In the genomic region with DNA sequence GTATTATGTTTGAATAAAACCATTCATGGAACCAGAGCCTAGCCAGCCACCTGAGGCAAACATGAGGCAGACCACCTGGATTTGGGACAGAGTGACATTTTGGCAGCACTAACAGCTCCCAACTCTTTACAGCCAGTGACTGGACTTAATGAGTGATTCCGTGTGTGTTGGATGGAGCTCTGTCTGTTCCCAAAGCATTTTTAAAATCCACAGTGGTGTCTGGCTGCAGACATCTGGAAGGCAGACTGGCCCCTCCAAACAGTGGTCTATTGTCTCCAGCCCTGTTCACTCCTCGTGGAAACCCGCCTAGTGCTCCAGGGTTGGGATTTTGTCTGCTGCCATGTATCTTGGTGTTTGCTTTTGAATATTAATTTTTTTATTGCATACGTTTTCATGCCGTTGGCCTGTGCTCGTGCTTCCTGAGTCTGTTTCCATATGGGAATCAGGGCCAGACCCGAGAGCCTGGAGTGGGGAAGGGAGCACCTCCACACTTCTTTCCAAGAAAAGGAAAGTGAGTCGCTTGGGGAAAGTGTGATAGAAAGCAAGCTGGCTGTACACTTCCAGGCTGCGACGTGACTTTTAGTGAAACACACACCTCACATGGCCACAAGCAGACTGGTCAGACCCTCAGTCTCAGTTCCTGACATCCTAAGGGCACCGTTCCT, we compare ENCODE assay signal across 12 mouse cellular contexts. TPM values are rescaled to one million over a fixed set of nuclear protein-coding genes. Genes with fewer than 3 reads are reported as not detected.
DNase-seq lines count a peak whose midpoint lies in the region; ATAC-seq lines count a peak whose summit lies in the region.
"Had no signal": no experiment of that assay in that cellular context is flagged by ENCODE, and none has a peak within 500 bp of the region (broad histone marks: within the 10 kb centered on the region; RNA-seq: fewer than 3 reads in every experiment).

No protein-coding gene starts in this region.

- H3K36me3 ChIP-seq in hindbrain, embryonic 12.5 days, result no peaks in the 10 kb centered on the region
- no peaks in the 10 kb centered on the region for H3K36me3 ChIP-seq in hindbrain, embryonic 13.5 days
- H3K36me3 ChIP-seq in embryonic facial prominence, embryonic 10.5 days (replicated peaks), result no peaks in the 10 kb centered on the region
- H3K36me3 ChIP-seq in limb, embryonic 11.5 days (ENCODE audit: control insufficient read depth, insufficient read depth, low read length), result no peaks in the 10 kb centered on the region

- no peaks in the 10 kb centered on the region for H3K27me3 ChIP-seq in hindbrain, embryonic 12.5 days
- H3K27me3 ChIP-seq in hindbrain, embryonic 13.5 days, result no peaks in the 10 kb centered on the region
- H3K27me3 ChIP-seq in embryonic facial prominence, embryonic 10.5 days (replicated peaks; ENCODE audit: low read depth, poor library complexity, severe bottlenecking), result no peaks in the 10 kb centered on the region
- no peaks in the 10 kb centered on the region for H3K27me3 ChIP-seq in limb, embryonic 11.5 days (ENCODE audit: control insufficient read depth, insufficient read depth, low read length)
- H3K27me3 ChIP-seq: CH12.LX had no signal

- DNase-seq in brain, adult 2 months (ENCODE audit: low read depth, low spot score), result peak; percentile 13
- DNase-seq in embryonic facial prominence, embryonic 10.5 days (ENCODE audit: low spot score), result peak; percentile 61
- peak; percentile 58 for DNase-seq in limb, embryonic 11.5 days (ENCODE audit: low spot score)
- no peak for DNase-seq in right cerebral cortex, adult 2 months (ENCODE audit: low spot score in 2 of 2)
- DNase-seq in cerebellum, adult 9-11 months, result no peak
- DNase-seq: adrenal gland, adult 2 months; forebrain, postnatal 0 days; lung, adult 18-20 months; thymus, postnatal 4 days had no signal

- no peak overlapping the region for H3K4me2 ChIP-seq in hindbrain, embryonic 12.5 days (replicated peaks)
- H3K4me2 ChIP-seq in hindbrain, embryonic 13.5 days, result no peak overlapping the region
- no peak overlapping the region for H3K4me2 ChIP-seq in limb, embryonic 11.5 days (ENCODE audit: low read depth, severe bottlenecking)

- 61% methylated on average over 11 of the region's 11 CpGs for WGBS in hindbrain, embryonic 12.5 days
- 74% methylated on average over 11 of the region's 11 CpGs for WGBS in hindbrain, embryonic 13.5 days
- WGBS in embryonic facial prominence, embryonic 10.5 days, result 52% methylated on average over 11 of the region's 11 CpGs
- 63% methylated on average over 11 of the region's 11 CpGs for WGBS in limb, embryonic 11.5 days

- no peak for ATAC-seq in hindbrain, embryonic 12.5 days (ENCODE audit: low FRiP score)
- ATAC-seq in hindbrain, embryonic 13.5 days (ENCODE audit: low FRiP score), result no peak
- peak; percentile 84 for ATAC-seq in limb, embryonic 11.5 days (ENCODE audit: insufficient number of reproducible peaks, low FRiP score, low TSS enrichment, low read depth)

- H3K9me3 ChIP-seq in hindbrain, embryonic 12.5 days (replicated peaks), result no peaks in the 10 kb centered on the region
- no peaks in the 10 kb centered on the region for H3K9me3 ChIP-seq in hindbrain, embryonic 13.5 days
- H3K9me3 ChIP-seq in embryonic facial prominence, embryonic 10.5 days, result no peaks in the 10 kb centered on the region
- H3K9me3 ChIP-seq in limb, embryonic 11.5 days (ENCODE audit: control insufficient read depth, low read length), result no peaks in the 10 kb centered on the region

- H3K4me1 ChIP-seq in hindbrain, embryonic 12.5 days, result no peaks in the 10 kb centered on the region
- H3K4me1 ChIP-seq in hindbrain, embryonic 13.5 days (replicated peaks), result peaks cover 18% of the 10 kb centered on the region; the same call in 1 of the 2 replicates
- peaks cover 40% of the 10 kb centered on the region for H3K4me1 ChIP-seq in embryonic facial prominence, embryonic 10.5 days
- H3K4me1 ChIP-seq in limb, embryonic 11.5 days (ENCODE audit: control insufficient read depth, insufficient read depth, low read length), result 0 out of 2 replicates have a peak, but pooled peaks cover 6% of the 10 kb centered on the region

- H3K27ac ChIP-seq in hindbrain, embryonic 12.5 days, result peak overlapping the region; percentile 57
- no peak overlapping the region for H3K27ac ChIP-seq in hindbrain, embryonic 13.5 days
- peak overlapping the region; percentile 76 for H3K27ac ChIP-seq in embryonic facial prominence, embryonic 10.5 days (replicated peaks)
- H3K27ac ChIP-seq in limb, embryonic 11.5 days (replicated peaks; ENCODE audit: low read depth, low read length), result peak overlapping the region; percentile 84

- H3K4me3 ChIP-seq in hindbrain, embryonic 12.5 days, result no peak overlapping the region
- no peak overlapping the region for H3K4me3 ChIP-seq in hindbrain, embryonic 13.5 days
- H3K4me3 ChIP-seq in embryonic facial prominence, embryonic 10.5 days, result no peak overlapping the region
- no peak overlapping the region for H3K4me3 ChIP-seq in limb, embryonic 11.5 days (ENCODE audit: low read depth, low read length)

- H3K9ac ChIP-seq in hindbrain, embryonic 12.5 days, result no peak overlapping the region
- H3K9ac ChIP-seq in hindbrain, embryonic 13.5 days, result no peak overlapping the region
- H3K9ac ChIP-seq in limb, embryonic 11.5 days (ENCODE audit: low read length), result no peak overlapping the region
- H3K9ac ChIP-seq: forebrain, postnatal 0 days had no signal

RNA-seq across cellular contexts. Expression of a gene that starts 7.6 kb away (rescaled TPM):
- polyA plus RNA-seq in hindbrain, embryonic 12.5 days (2016; fragmentation: Nextera tagmentation; extraction: Ambion mirVana), result 0.29 and 0.36 TPM in 2 replicates
- polyA plus RNA-seq in hindbrain, embryonic 13.5 days (2015; fragmentation: Nextera tagmentation; extraction: Ambion mirVana), result 0.14 and 0.93 TPM in 2 replicates
- polyA plus RNA-seq in embryonic facial prominence, embryonic 10.5 days (2016; fragmentation: Nextera tagmentation; extraction: Ambion mirVana), result 0.33 and 0.36 TPM in 2 replicates
- 0.15 and 0.96 TPM in 2 replicates for polyA plus RNA-seq in limb, embryonic 11.5 days (2014; fragmentation: Nextera tagmentation; extraction: Ambion mirVana)

RNA-seq across cellular contexts. Expression of a gene that starts 22.3 kb away (rescaled TPM):
- 0.19 TPM in 1 of 2 replicates, not detected in the other for polyA plus RNA-seq in hindbrain, embryonic 12.5 days (2016; fragmentation: Nextera tagmentation; extraction: Ambion mirVana)
- polyA plus RNA-seq in hindbrain, embryonic 13.5 days (2015; fragmentation: Nextera tagmentation; extraction: Ambion mirVana), result 0.35 and 0.70 TPM in 2 replicates
- polyA plus RNA-seq in embryonic facial prominence, embryonic 10.5 days (2016; fragmentation: Nextera tagmentation; extraction: Ambion mirVana), result not detected in 2 replicates
- polyA plus RNA-seq in limb, embryonic 11.5 days (2014; fragmentation: Nextera tagmentation; extraction: Ambion mirVana), result 0.13 TPM in 1 of 2 replicates, not detected in the other

Comparison
In these comparisons a context has a peak if more than half of its experiments do, and no peak if none do; other contexts are left out.
1. DNase-seq: peak in brain, adult 2 months (single experiment), embryonic facial prominence, embryonic 10.5 days (single experiment) and limb, embryonic 11.5 days (single experiment); none in right cerebral cortex, adult 2 months (0 of 2) and cerebellum, adult 9-11 months (single experiment).